Mouse (Mus musculus) thymus, adult 2 months (tissue): Measurements from ENCODE around the gene Mrm3.

Experiments
- CTCF ChIP-seq: fragments of 200-500 bp; IDR thresholded peaks from 2 replicates; pipeline ENCODE4 v1.5.1; 2012; ENCODE audit warnings: mild to moderate bottlenecking, control low read depth, low read length, moderate library complexity, borderline replicate concordance; ENCODE audit not compliant: control insufficient read depth, poor library complexity, insufficient read depth; ENCODE audit errors: extremely low read depth
- POLR2A ChIP-seq: fragments of 200-500 bp; IDR thresholded peaks from 2 replicates; pipeline ENCODE4 v1.6.1; 2012; ENCODE audit warnings: mild to moderate bottlenecking, low read length, control low read depth, moderate library complexity; ENCODE audit not compliant: control insufficient read depth, poor library complexity, insufficient read depth; ENCODE audit errors: extremely low read depth

GRCm38 (mm10) chr11:76288645-76289044 lies 45.1 kb downstream of the Mrm3 start:
- TF ChIP-seq CTCF (no peak), POLR2A (no peak)
